Mouse (Mus musculus) liver, postnatal 0 days (tissue): ENCODE measurements around the gene Nudt4.
A peak's percentile ranks its signal among the peaks of the same experiment; 100 is the strongest.

ENCODE experiments used
- CTCF ChIP-seq: sonication (generic); IDR thresholded peaks from 2 replicates; pipeline ENCODE4 v1.5.1; 2016; ENCODE audit warnings: antibody characterized with exemption, low read depth
- EP300 ChIP-seq: IDR thresholded peaks from 2 replicates; pipeline ENCODE4 v1.6.1; 2016; ENCODE audit warnings: antibody characterized with exemption, low read depth, mild to moderate bottlenecking

GRCm38 (mm10) chr10:95551752-95552151 lies 12.2 kb downstream of the Nudt4 start:
- TF ChIP-seq EP300 (no peak), CTCF (peak; percentile 67)
